Comparison of ENCODE assay signal across 8 mouse cellular contexts in the genomic region with DNA sequence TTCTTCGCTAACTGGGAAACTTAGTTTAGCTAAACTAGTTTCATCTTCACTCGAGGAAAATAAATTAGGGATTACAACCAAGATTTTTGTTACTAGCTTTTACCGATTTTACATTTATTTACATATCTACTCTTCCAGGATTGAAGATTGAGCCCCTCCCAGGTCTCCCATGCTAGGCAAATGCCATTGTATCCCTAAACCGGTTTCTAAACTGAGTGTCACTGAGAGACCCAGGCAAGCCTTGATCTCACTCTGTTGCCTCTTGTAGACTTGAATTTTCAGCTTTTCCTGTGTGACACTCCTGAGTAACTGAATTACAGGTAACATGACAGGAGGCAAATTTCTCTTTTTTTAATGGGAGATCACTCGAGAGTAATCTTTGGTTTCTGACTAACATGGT. TPM values are rescaled to one million over a fixed set of nuclear protein-coding genes. Genes with fewer than 3 reads are reported as not detected.
A peak's percentile ranks its signal among the peaks of the same experiment; 100 is the strongest.
DNase-seq lines count a peak whose midpoint lies in the region; ATAC-seq and TF ChIP-seq lines count a peak whose summit lies in the region.

No protein-coding gene starts in this region.

- no peaks in the 10 kb centered on the region for H3K9me3 ChIP-seq in hindbrain, embryonic 16.5 days (ENCODE audit: control insufficient read depth, low read length)

- TF ChIP-seq CTCF in layer of hippocampus, adult 2 months (conservative IDR thresholded peaks at IDR 0.05): no peak

- 18% methylated on average over 5 of the region's 5 CpGs for WGBS in hindbrain, embryonic 16.5 days

- H3K27ac ChIP-seq in layer of hippocampus, adult 2 months: peak overlapping the region; percentile 95
- no peak overlapping the region for H3K27ac ChIP-seq in hindbrain, embryonic 16.5 days (ENCODE audit: low read depth, low read length)

- H3K9ac ChIP-seq in hindbrain, embryonic 16.5 days (ENCODE audit: low read depth, low read length): peak overlapping the region; percentile 95; the same call in 1 of the 2 replicates

- peaks cover 5% of the 10 kb centered on the region for H3K4me1 ChIP-seq in hindbrain, embryonic 16.5 days (ENCODE audit: control insufficient read depth, insufficient read depth, low read depth, low read length)

- peak overlapping the region; percentile 11 for H3ac ChIP-seq in myocyte (ENCODE audit: control insufficient read depth, insufficient read length)

- no peak for TF ChIP-seq POLR2A in myocyte (IDR thresholded peaks at IDR 0.05; ENCODE audit: insufficient read length, low read depth)

- no peak for ATAC-seq in hindbrain, embryonic 16.5 days

- peak overlapping the region; percentile 67 for H3K4me2 ChIP-seq in hindbrain, embryonic 16.5 days (ENCODE audit: low read length)
- H3K4me2 ChIP-seq in myocyte (ENCODE audit: low read depth): peak overlapping the region; percentile 88

- peak overlapping the region; percentile 63 for H3K4me3 ChIP-seq in layer of hippocampus, adult 2 months
- peak overlapping the region; percentile 97 for H3K4me3 ChIP-seq in hindbrain, embryonic 16.5 days (ENCODE audit: low read length)
- peak overlapping the region; percentile 61 for H3K4me3 ChIP-seq in myocyte

- peaks cover 13% of the 10 kb centered on the region for H3K79me2 ChIP-seq in myocyte (ENCODE audit: control insufficient read depth, insufficient read depth)

- H3K27me3 ChIP-seq in hindbrain, embryonic 16.5 days (replicated peaks; ENCODE audit: control insufficient read depth, insufficient read depth, low read length): no peaks in the 10 kb centered on the region
- H3K27me3 ChIP-seq in myocyte (ENCODE audit: control insufficient read depth, insufficient read depth, insufficient read length): no peaks in the 10 kb centered on the region

- H3K36me3 ChIP-seq in hindbrain, embryonic 16.5 days (ENCODE audit: control insufficient read depth, insufficient read depth, low read length): peaks cover 6% of the 10 kb centered on the region
- H3K36me3 ChIP-seq in myocyte (ENCODE audit: control insufficient read depth, insufficient read depth): peaks cover 18% of the 10 kb centered on the region

- no peak for DNase-seq in layer of hippocampus, adult 2 months (ENCODE audit: low spot score in 2 of 2)
- DNase-seq in layer of hippocampus, adult 18-20 months (ENCODE audit: low spot score in 2 of 2): no peak
- DNase-seq in embryo, embryonic 10.5 days (ENCODE audit: low spot score): peak; percentile 32
- DNase-seq in ovary, postnatal 14 days (ENCODE audit: low spot score): no peak
- no peak for DNase-seq in spleen, postnatal 10 days (ENCODE audit: low spot score in 2 of 2)
- DNase-seq in gastrocnemius, adult 18-20 months (ENCODE audit: low spot score): no peak

TF ChIP-seq in myocyte, 11 proteins besides CTCF, POLR2A, EP300 and RAD21:
- TF ChIP-seq USF1 (IDR thresholded peaks at IDR 0.05; ENCODE audit: low read depth) (no peak), SRF (IDR thresholded peaks at IDR 0.05; ENCODE audit: control insufficient read depth, insufficient read length, low read depth) (no peak), POLR2AphosphoS2 (IDR thresholded peaks at IDR 0.05; ENCODE audit: insufficient read length, low read depth) (no peak), TCF3 (IDR thresholded peaks at IDR 0.05; ENCODE audit: insufficient read length, low read depth) (no peak), MYOD1 (IDR thresholded peaks at IDR 0.05; ENCODE audit: control insufficient read depth in 1 of 3, insufficient read length in 2 of 3, low read depth in 2 of 3) (no peak), REST (IDR thresholded peaks at IDR 0.05; ENCODE audit: insufficient read depth, insufficient read length) (no peak), E2F4 (IDR thresholded peaks at IDR 0.05; ENCODE audit: insufficient read depth) (no peak), MAX (IDR thresholded peaks at IDR 0.05; ENCODE audit: low read depth) (no peak), CEBPB (IDR thresholded peaks at IDR 0.05; ENCODE audit: insufficient read depth, poor library complexity, severe bottlenecking) (no peak), MYOG (IDR thresholded peaks at IDR 0.05; ENCODE audit: control insufficient read depth in 1 of 3, insufficient read depth in 1 of 3, insufficient read length in 2 of 3, low read depth in 2 of 3) (no peak), TCF12 (IDR thresholded peaks at IDR 0.05; ENCODE audit: insufficient read depth, poor library complexity, severe bottlenecking) (no peak)

RNA-seq across cellular contexts. Expression of a gene that starts 0.8 kb away (rescaled TPM):
- total RNA-seq in layer of hippocampus, adult 2 months (2021): 100 to 1,000 TPM in 1 of 2 experiments, 10 to 100 TPM in 1; 95.2 to 103 TPM
- total RNA-seq in layer of hippocampus, adult 18-20 months (2021): 10 to 100 TPM; 86.7 to 88.5 TPM
- polyA plus RNA-seq in hindbrain, embryonic 16.5 days (2015; fragmentation: Nextera tagmentation; extraction: Ambion mirVana): 41.5 and 44.3 TPM in 2 replicates
- 17.0 TPM for polyA plus RNA-seq in myocyte (2012; fragmentation: generic; extraction: Trizol)
- total RNA-seq in gastrocnemius, adult 18-20 months (2021): 100 to 1,000 TPM; 222 to 257 TPM

RNA-seq across cellular contexts. Expression of a gene that starts 20.0 kb away (rescaled TPM):
- 10 to 100 TPM; 31.7 to 36.1 TPM for total RNA-seq in layer of hippocampus, adult 2 months (2021)
- total RNA-seq in layer of hippocampus, adult 18-20 months (2021): 10 to 100 TPM; 32.0 to 35.3 TPM
- polyA plus RNA-seq in hindbrain, embryonic 16.5 days (2015; fragmentation: Nextera tagmentation; extraction: Ambion mirVana): 35.7 and 38.5 TPM in 2 replicates
- 25.3 TPM for polyA plus RNA-seq in myocyte (2012; fragmentation: generic; extraction: Trizol)
- 10 to 100 TPM; 28.7 to 32.4 TPM for total RNA-seq in gastrocnemius, adult 18-20 months (2021)

RNA-seq across cellular contexts. Expression of a gene that starts 38.0 kb away (rescaled TPM):
- 1 to 10 TPM in 1 of 2 experiments, not detected in 1; 1.0 TPM for total RNA-seq in layer of hippocampus, adult 2 months (2021)
- total RNA-seq in layer of hippocampus, adult 18-20 months (2021): under 1 TPM in 1 of 2 experiments, not detected in 1; 0.76 TPM
- 0.14 TPM in 1 of 2 replicates, not detected in the other for polyA plus RNA-seq in hindbrain, embryonic 16.5 days (2015; fragmentation: Nextera tagmentation; extraction: Ambion mirVana)
- not detected for polyA plus RNA-seq in myocyte (2012; fragmentation: generic; extraction: Trizol)
- total RNA-seq in gastrocnemius, adult 18-20 months (2021): under 1 TPM in 1 of 2 experiments, not detected in 1; 0.17 TPM
